Mouse (Mus musculus): ENCODE measurements around the gene Hlf. TPM values are rescaled to one million over a fixed set of nuclear protein-coding genes. Genes with fewer than 3 reads are reported as not detected.

Hlf gene
- polyA plus RNA-seq, 1 experiment from 2014 or later = 5.0 TPM

- Histone ChIP-seq H3K4me1 (replicated peaks; ENCODE audit: control insufficient read depth, insufficient read depth, low read length) (peaks cover 2% of the 10 kb centered on the region; the same call in 1 of the 2 replicates), H3K4me3 (ENCODE audit: low read length) (no peak overlapping the region), H3K27ac (ENCODE audit: low read length) (no peak overlapping the region), H3K9ac (ENCODE audit: low read length) (no peak overlapping the region), H3K9me3 (ENCODE audit: control insufficient read depth, low read length) (no peaks in the 10 kb centered on the region), H3K4me2 (ENCODE audit: low read depth, low read length) (no peak overlapping the region), H3K36me3 (ENCODE audit: control insufficient read depth, insufficient read depth, low read length) (0 out of 2 replicates have a peak, but pooled peaks cover 4% of the 10 kb centered on the region), H3K27me3 (ENCODE audit: control insufficient read depth, insufficient read depth, low read depth, low read length) (no peaks in the 10 kb centered on the region)
- 49% methylated on average over 4 of the region's 4 CpGs for WGBS
- ATAC-seq (ENCODE audit: low read depth) = no peak
Measured at GRCm38 (mm10) chr11:90350153-90350512, 40.6 kb downstream of the Hlf start.

GRCm38 (mm10) chr11:90349486-90350152 lies 41.1 kb downstream of the Hlf start:
- ATAC-seq (ENCODE audit: low read depth) = no peak
- no peak overlapping the region for H3K4me3 ChIP-seq (ENCODE audit: low read length)
- WGBS = 77% methylated on average over 6 of the region's 6 CpGs

GRCm38 (mm10) chr11:90347667-90348459 lies 42.8 kb downstream of the Hlf start:
- Histone ChIP-seq H3K4me1 (replicated peaks; ENCODE audit: control insufficient read depth, insufficient read depth, low read length) (no peaks in the 10 kb centered on the region), H3K4me2 (ENCODE audit: low read depth, low read length) (no peak overlapping the region), H3K27ac (ENCODE audit: low read length) (no peak overlapping the region), H3K36me3 (ENCODE audit: control insufficient read depth, insufficient read depth, low read length) (0 out of 2 replicates have a peak, but pooled peaks cover 4% of the 10 kb centered on the region), H3K27me3 (ENCODE audit: control insufficient read depth, insufficient read depth, low read depth, low read length) (no peaks in the 10 kb centered on the region), H3K4me3 (ENCODE audit: low read length) (no peak overlapping the region), H3K9ac (ENCODE audit: low read length) (no peak overlapping the region), H3K9me3 (ENCODE audit: control insufficient read depth, low read length) (no peaks in the 10 kb centered on the region)
- ATAC-seq (ENCODE audit: low read depth) = no peak
- WGBS = 59% methylated on average over 13 of the region's 13 CpGs

More at GRCm38 (mm10) chr11:90349486-90350152, 41.1 kb downstream of the Hlf start:
- H3K9me3 ChIP-seq (ENCODE audit: control insufficient read depth, low read length) = no peaks in the 10 kb centered on the region
- H3K9ac ChIP-seq (ENCODE audit: low read length) = no peak overlapping the region
- no peak overlapping the region for H3K27ac ChIP-seq (ENCODE audit: low read length)
- H3K4me2 ChIP-seq (ENCODE audit: low read depth, low read length) = no peak overlapping the region
- H3K36me3 ChIP-seq (ENCODE audit: control insufficient read depth, insufficient read depth, low read length) = 0 out of 2 replicates have a peak, but pooled peaks cover 4% of the 10 kb centered on the region
- H3K4me1 ChIP-seq (replicated peaks; ENCODE audit: control insufficient read depth, insufficient read depth, low read length) = no peaks in the 10 kb centered on the region
- H3K27me3 ChIP-seq (ENCODE audit: control insufficient read depth, insufficient read depth, low read depth, low read length) = no peaks in the 10 kb centered on the region

GRCm38 (mm10) chr11:90345746-90346145 lies 44.9 kb downstream of the Hlf start:
- no peak overlapping the region for H3K9ac ChIP-seq (ENCODE audit: low read length)
- H3K36me3 ChIP-seq (ENCODE audit: control insufficient read depth, insufficient read depth, low read length) = 0 out of 2 replicates have a peak, but pooled peaks cover 4% of the 10 kb centered on the region
- H3K4me2 ChIP-seq (ENCODE audit: low read depth, low read length) = no peak overlapping the region
- WGBS = 88% methylated on average over 11 of the region's 11 CpGs
- no peaks in the 10 kb centered on the region for H3K27me3 ChIP-seq (ENCODE audit: control insufficient read depth, insufficient read depth, low read depth, low read length)
- H3K4me1 ChIP-seq (replicated peaks; ENCODE audit: control insufficient read depth, insufficient read depth, low read length) = no peaks in the 10 kb centered on the region
- no peak overlapping the region for H3K27ac ChIP-seq (ENCODE audit: low read length)
- no peaks in the 10 kb centered on the region for H3K9me3 ChIP-seq (ENCODE audit: control insufficient read depth, low read length)
- H3K4me3 ChIP-seq (ENCODE audit: low read length) = no peak overlapping the region
- no peak for ATAC-seq (ENCODE audit: low read depth)

GRCm38 (mm10) chr11:90342858-90343257 lies 47.8 kb downstream of the Hlf start:
- no peak overlapping the region for H3K9ac ChIP-seq (ENCODE audit: low read length)
- 0 out of 2 replicates have a peak, but pooled peaks cover 4% of the 10 kb centered on the region for H3K36me3 ChIP-seq (ENCODE audit: control insufficient read depth, insufficient read depth, low read length)
- no peak overlapping the region for H3K4me3 ChIP-seq (ENCODE audit: low read length)
- H3K27ac ChIP-seq (ENCODE audit: low read length) = no peak overlapping the region
- no peaks in the 10 kb centered on the region for H3K4me1 ChIP-seq (replicated peaks; ENCODE audit: control insufficient read depth, insufficient read depth, low read length)
- H3K4me2 ChIP-seq (ENCODE audit: low read depth, low read length) = no peak overlapping the region
- H3K9me3 ChIP-seq (ENCODE audit: control insufficient read depth, low read length) = no peaks in the 10 kb centered on the region
- 84% methylated on average over 5 of the region's 5 CpGs for whole genome bisulfite sequencing
- H3K27me3 ChIP-seq (ENCODE audit: control insufficient read depth, insufficient read depth, low read depth, low read length) = no peaks in the 10 kb centered on the region
- no peak for ATAC-seq (ENCODE audit: low read depth)

- H3K4me3 ChIP-seq (ENCODE audit: low read length) = no peak overlapping the region
Measured at GRCm38 (mm10) chr11:90342267-90342666, 48.4 kb downstream of the Hlf start.

GRCm38 (mm10) chr11:90340836-90341235 lies 49.9 kb downstream of the Hlf start:
- no peak overlapping the region for H3K9ac ChIP-seq (ENCODE audit: low read length)
- no peak overlapping the region for H3K4me3 ChIP-seq (ENCODE audit: low read length)
- no peak overlapping the region for H3K27ac ChIP-seq (ENCODE audit: low read length)
- H3K27me3 ChIP-seq (ENCODE audit: control insufficient read depth, insufficient read depth, low read depth, low read length) = no peaks in the 10 kb centered on the region
- WGBS = 95% methylated on average over 13 of the region's 13 CpGs
- no peaks in the 10 kb centered on the region for H3K4me1 ChIP-seq (replicated peaks; ENCODE audit: control insufficient read depth, insufficient read depth, low read length)
- no peaks in the 10 kb centered on the region for H3K9me3 ChIP-seq (ENCODE audit: control insufficient read depth, low read length)
- no peak for ATAC-seq (ENCODE audit: low read depth)
- no peak overlapping the region for H3K4me2 ChIP-seq (ENCODE audit: low read depth, low read length)
- 0 out of 2 replicates have a peak, but pooled peaks cover 4% of the 10 kb centered on the region for H3K36me3 ChIP-seq (ENCODE audit: control insufficient read depth, insufficient read depth, low read length)

More at GRCm38 (mm10) chr11:90342267-90342666, 48.4 kb downstream of the Hlf start:
- Histone ChIP-seq H3K9ac (ENCODE audit: low read length) (no peak overlapping the region), H3K27ac (ENCODE audit: low read length) (no peak overlapping the region), H3K4me1 (replicated peaks; ENCODE audit: control insufficient read depth, insufficient read depth, low read length) (no peaks in the 10 kb centered on the region), H3K27me3 (ENCODE audit: control insufficient read depth, insufficient read depth, low read depth, low read length) (no peaks in the 10 kb centered on the region), H3K36me3 (ENCODE audit: control insufficient read depth, insufficient read depth, low read length) (0 out of 2 replicates have a peak, but pooled peaks cover 4% of the 10 kb centered on the region), H3K9me3 (ENCODE audit: control insufficient read depth, low read length) (no peaks in the 10 kb centered on the region), H3K4me2 (ENCODE audit: low read depth, low read length) (no peak overlapping the region)
- WGBS = 68% methylated on average over 5 of the region's 5 CpGs
- ATAC-seq (ENCODE audit: low read depth) = no peak

- no peak for ATAC-seq (ENCODE audit: low read depth)
- H3K4me1 ChIP-seq (replicated peaks; ENCODE audit: control insufficient read depth, insufficient read depth, low read length) = no peaks in the 10 kb centered on the region
- H3K9me3 ChIP-seq (ENCODE audit: control insufficient read depth, low read length) = no peaks in the 10 kb centered on the region
- 40% methylated on average over 1 of the region's 1 CpGs for WGBS
- no peak overlapping the region for H3K4me2 ChIP-seq (ENCODE audit: low read depth, low read length)
- H3K36me3 ChIP-seq (ENCODE audit: control insufficient read depth, insufficient read depth, low read length) = no peaks in the 10 kb centered on the region
- no peak overlapping the region for H3K9ac ChIP-seq (ENCODE audit: low read length)
- H3K27me3 ChIP-seq (ENCODE audit: control insufficient read depth, insufficient read depth, low read depth, low read length) = no peaks in the 10 kb centered on the region
- H3K4me3 ChIP-seq (ENCODE audit: low read length) = no peak overlapping the region
- no peak overlapping the region for H3K27ac ChIP-seq (ENCODE audit: low read length)
Measured at GRCm38 (mm10) chr11:90334816-90335215, 55.9 kb downstream of the Hlf start.

GRCm38 (mm10) chr11:90332737-90333136 lies 58.0 kb downstream of the Hlf start:
- Histone ChIP-seq H3K27ac (ENCODE audit: low read length) (no peak overlapping the region), H3K9me3 (ENCODE audit: control insufficient read depth, low read length) (no peaks in the 10 kb centered on the region), H3K27me3 (ENCODE audit: control insufficient read depth, insufficient read depth, low read depth, low read length) (no peaks in the 10 kb centered on the region), H3K36me3 (ENCODE audit: control insufficient read depth, insufficient read depth, low read length) (no peaks in the 10 kb centered on the region), H3K9ac (ENCODE audit: low read length) (no peak overlapping the region), H3K4me3 (ENCODE audit: low read length) (no peak overlapping the region), H3K4me2 (ENCODE audit: low read depth, low read length) (no peak overlapping the region), H3K4me1 (replicated peaks; ENCODE audit: control insufficient read depth, insufficient read depth, low read length) (no peaks in the 10 kb centered on the region)
- ATAC-seq (ENCODE audit: low read depth) = no peak
- WGBS = 73% methylated on average over 4 of the region's 4 CpGs
